Mouse (Mus musculus): ENCODE measurements at regions not wholly inside any gene's neighbourhood (a gene's known extent, or its start where the extent isn't known, plus 50 kb on each side); places are given as distances from the start of the nearest gene placed in this dataset.

DNA sequence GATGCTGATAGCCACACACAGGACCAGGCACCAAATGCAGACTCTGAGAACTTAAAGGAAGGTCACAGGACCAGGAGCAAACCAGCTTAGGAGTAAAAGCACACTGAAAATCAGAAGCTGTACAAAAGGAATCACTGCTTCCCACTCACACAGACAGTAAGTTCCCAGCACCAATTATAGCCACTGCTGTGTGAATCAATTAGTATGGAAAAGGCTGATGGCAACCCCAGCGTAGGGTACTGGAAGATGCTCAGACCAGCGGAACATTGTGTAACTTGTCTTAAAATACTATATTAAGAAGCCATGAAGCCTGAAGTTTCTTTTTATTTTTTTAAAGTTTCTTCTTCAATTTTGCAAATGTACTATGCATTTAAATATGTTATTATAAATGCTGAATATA is 115.8 kb downstream of the Lnpk start:
- Histone ChIP-seq H3K4me3 (ENCODE audit: extremely low read depth, insufficient read depth, insufficient read length) (no peak overlapping the region), H3K27ac (ENCODE audit: insufficient read depth, low read length) (no peak overlapping the region), H3K36me3 (ENCODE audit: control insufficient read depth, insufficient read depth, low read length) (no peaks in the 10 kb centered on the region), H3K27me3 (ENCODE audit: control insufficient read depth, insufficient read depth, low read length) (no peaks in the 10 kb centered on the region), H3K4me1 (ENCODE audit: control insufficient read depth, insufficient read depth, insufficient read length) (no peaks in the 10 kb centered on the region)
- 93% methylated on average over 2 of the region's 2 CpGs for WGBS
- TF ChIP-seq CTCF (IDR thresholded peaks at IDR 0.05; ENCODE audit: extremely low read depth, insufficient read depth, insufficient read length, insufficient replicate concordance), result no peak
- TF ChIP-seq POLR2A (IDR thresholded peaks at IDR 0.05; ENCODE audit: low read depth, low read length), result no peak
- DNase-seq (ENCODE audit: low read depth in 1 of 2, low spot score in 2 of 2), result no peak

DNA sequence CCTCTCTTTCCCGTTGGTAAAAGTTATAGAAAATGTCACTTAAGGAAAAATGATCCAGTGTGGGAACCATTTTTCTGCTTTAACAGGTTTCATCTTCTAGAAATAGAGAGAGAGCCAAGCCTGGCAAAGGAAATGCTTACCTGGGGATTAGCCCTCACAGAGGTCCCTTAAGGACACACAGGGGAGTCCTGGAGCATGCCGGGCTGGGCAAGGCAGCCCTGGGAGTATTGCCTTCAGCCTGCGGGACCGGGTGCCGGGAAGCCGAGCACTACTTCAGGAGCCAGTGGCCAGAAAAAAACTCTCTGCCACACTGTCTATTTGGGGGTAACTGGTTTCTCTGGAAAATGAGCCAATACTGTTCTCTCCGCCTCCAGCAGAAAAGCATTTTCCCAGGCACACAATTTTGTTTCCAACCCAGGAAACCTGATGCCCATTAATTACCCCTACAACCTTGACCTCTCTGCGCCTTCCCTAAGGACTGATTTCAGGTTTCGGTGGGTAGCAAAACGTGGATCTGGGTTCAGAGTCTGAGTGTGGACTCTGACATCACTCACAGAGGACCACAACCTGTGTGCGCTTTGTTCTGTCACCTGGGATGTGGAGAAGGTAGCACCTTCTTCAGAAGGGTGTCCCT is 117.9 kb downstream of the Lnpk start:
- TF ChIP-seq CTCF (IDR thresholded peaks at IDR 0.05; ENCODE audit: extremely low read depth, insufficient read depth, insufficient read length, insufficient replicate concordance) (no peak), POLR2A (IDR thresholded peaks at IDR 0.05; ENCODE audit: low read depth, low read length) (no peak)
- 81% methylated on average over 11 of the region's 11 CpGs for WGBS
- H3K27me3 ChIP-seq (ENCODE audit: control insufficient read depth, insufficient read depth, low read length), result no peaks in the 10 kb centered on the region
- no peaks in the 10 kb centered on the region for H3K4me1 ChIP-seq (ENCODE audit: control insufficient read depth, insufficient read depth, insufficient read length)
- no peaks in the 10 kb centered on the region for H3K36me3 ChIP-seq (ENCODE audit: control insufficient read depth, insufficient read depth, low read length)
- no peak overlapping the region for H3K27ac ChIP-seq (ENCODE audit: insufficient read depth, low read length)
- H3K4me3 ChIP-seq (ENCODE audit: extremely low read depth, insufficient read depth, insufficient read length), result no peak overlapping the region
- DNase-seq (ENCODE audit: low read depth in 1 of 2, low spot score in 2 of 2), result no peak

DNA sequence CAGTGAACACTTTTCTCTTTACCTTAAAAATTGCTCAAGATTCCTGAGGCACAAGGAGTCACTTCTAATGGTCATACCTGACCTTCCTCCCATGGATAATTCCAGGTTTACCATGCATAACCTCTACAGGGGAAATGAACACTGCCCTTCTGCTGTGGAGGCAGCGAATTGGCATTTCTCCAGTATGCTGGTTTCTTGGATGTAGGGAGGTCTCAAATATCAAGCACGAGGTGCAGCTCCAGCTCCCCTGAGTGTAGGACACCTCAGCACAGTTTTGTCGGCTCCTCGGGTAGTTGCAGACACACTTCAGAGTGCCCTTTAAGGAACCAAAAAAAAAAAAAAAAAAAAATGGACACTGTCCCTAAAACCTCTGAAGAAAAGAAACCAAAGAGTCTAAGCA is 124.8 kb downstream of the Lnpk start:
- H3K4me3 ChIP-seq (ENCODE audit: extremely low read depth, insufficient read depth, insufficient read length), result no peak overlapping the region
- no peaks in the 10 kb centered on the region for H3K36me3 ChIP-seq (ENCODE audit: control insufficient read depth, insufficient read depth, low read length)
- DNase-seq (ENCODE audit: low read depth in 1 of 2, low spot score in 2 of 2), result no peak
- H3K27ac ChIP-seq (ENCODE audit: insufficient read depth, low read length), result no peak overlapping the region
- 78% methylated on average over 4 of the region's 4 CpGs for WGBS
- TF ChIP-seq POLR2A (IDR thresholded peaks at IDR 0.05; ENCODE audit: low read depth, low read length), result no peak
- no peak for TF ChIP-seq CTCF (IDR thresholded peaks at IDR 0.05; ENCODE audit: extremely low read depth, insufficient read depth, insufficient read length, insufficient replicate concordance)
- no peaks in the 10 kb centered on the region for H3K4me1 ChIP-seq (ENCODE audit: control insufficient read depth, insufficient read depth, insufficient read length)
- H3K27me3 ChIP-seq (ENCODE audit: control insufficient read depth, insufficient read depth, low read length), result no peaks in the 10 kb centered on the region

DNA sequence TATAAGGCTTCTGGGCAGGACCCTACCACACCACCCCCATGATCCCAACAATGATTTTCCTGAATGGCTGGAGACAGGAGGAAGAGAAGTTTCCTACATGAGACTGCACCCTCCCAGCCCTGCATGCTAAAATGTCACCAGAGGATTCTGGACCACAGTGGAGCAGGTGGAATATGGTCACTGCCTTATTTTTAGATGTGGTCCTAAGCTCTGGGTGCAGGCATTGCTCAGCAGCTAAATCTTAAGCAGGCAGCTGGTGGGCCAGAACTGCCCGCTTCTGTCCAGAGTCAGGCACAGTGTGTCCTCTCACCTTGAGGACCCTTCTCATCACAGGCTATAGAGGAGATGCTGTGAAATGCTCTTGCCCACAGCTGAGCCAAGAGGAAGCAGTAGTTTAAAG is 126.6 kb downstream of the Lnpk start:
- TF ChIP-seq POLR2A (IDR thresholded peaks at IDR 0.05; ENCODE audit: low read depth, low read length), result no peak
- no peak for TF ChIP-seq CTCF (IDR thresholded peaks at IDR 0.05; ENCODE audit: extremely low read depth, insufficient read depth, insufficient read length, insufficient replicate concordance)
- WGBS, result 89% methylated on average over 1 of the region's 1 CpGs
- H3K36me3 ChIP-seq (ENCODE audit: control insufficient read depth, insufficient read depth, low read length), result no peaks in the 10 kb centered on the region

DNA sequence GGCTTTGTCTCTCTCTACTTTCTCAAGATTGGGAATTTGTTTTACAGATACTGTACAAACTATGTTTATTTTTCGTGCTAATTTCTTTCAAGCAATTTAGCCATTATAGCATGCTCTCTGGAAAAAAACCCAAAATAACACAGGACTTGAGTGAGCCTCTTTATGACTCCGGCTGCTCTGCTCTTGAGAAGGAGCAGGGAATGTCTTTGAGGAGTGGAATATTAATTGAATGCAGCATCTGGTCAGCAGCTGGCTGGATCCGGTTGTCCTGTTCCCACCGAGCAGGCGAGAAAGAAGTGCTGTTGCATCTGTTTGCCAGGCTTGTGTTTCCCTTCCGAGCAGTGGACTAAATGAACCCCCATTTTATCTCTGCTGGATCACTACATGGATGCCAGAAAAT is 127.7 kb downstream of the Lnpk start:
- no peak overlapping the region for H3K4me3 ChIP-seq (ENCODE audit: extremely low read depth, insufficient read depth, insufficient read length)
- no peaks in the 10 kb centered on the region for H3K36me3 ChIP-seq (ENCODE audit: control insufficient read depth, insufficient read depth, low read length)
- H3K27me3 ChIP-seq (ENCODE audit: control insufficient read depth, insufficient read depth, low read length), result no peaks in the 10 kb centered on the region
- 73% methylated on average over 6 of the region's 6 CpGs for WGBS
- no peaks in the 10 kb centered on the region for H3K4me1 ChIP-seq (ENCODE audit: control insufficient read depth, insufficient read depth, insufficient read length)
- TF ChIP-seq POLR2A (IDR thresholded peaks at IDR 0.05; ENCODE audit: low read depth, low read length) (no peak), CTCF (IDR thresholded peaks at IDR 0.05; ENCODE audit: extremely low read depth, insufficient read depth, insufficient read length, insufficient replicate concordance) (no peak)
- no peak overlapping the region for H3K27ac ChIP-seq (ENCODE audit: insufficient read depth, low read length)
- DNase-seq (ENCODE audit: low read depth in 1 of 2, low spot score in 2 of 2), result no peak

More for the DNA sequence above, 126.6 kb downstream of the Lnpk start:
- Histone ChIP-seq H3K4me3 (ENCODE audit: extremely low read depth, insufficient read depth, insufficient read length) (no peak overlapping the region), H3K27ac (ENCODE audit: insufficient read depth, low read length) (no peak overlapping the region), H3K27me3 (ENCODE audit: control insufficient read depth, insufficient read depth, low read length) (no peaks in the 10 kb centered on the region), H3K4me1 (ENCODE audit: control insufficient read depth, insufficient read depth, insufficient read length) (no peaks in the 10 kb centered on the region)
- DNase-seq (ENCODE audit: low read depth in 1 of 2, low spot score in 2 of 2), result no peak

DNA sequence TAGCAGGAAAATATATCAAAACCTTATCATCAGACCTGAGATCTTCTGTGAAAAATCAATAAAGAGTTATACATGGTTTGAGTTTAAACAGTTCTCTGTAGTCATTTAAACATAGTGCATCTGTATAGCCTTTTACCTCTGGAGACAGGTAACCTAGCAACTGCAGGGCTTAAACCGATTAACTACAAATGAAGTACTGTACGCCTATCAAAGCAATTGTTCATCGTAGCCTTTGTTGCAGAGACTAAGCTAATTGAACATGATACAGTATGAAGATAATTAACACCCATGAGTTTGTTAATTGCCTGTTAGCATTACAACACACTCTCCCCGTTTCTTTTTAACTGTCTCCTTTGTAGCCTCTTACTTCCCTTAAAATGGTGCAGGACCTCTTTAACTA is 128.2 kb downstream of the Lnpk start:
- H3K27ac ChIP-seq (ENCODE audit: insufficient read depth, low read length), result no peak overlapping the region
- no peak overlapping the region for H3K4me3 ChIP-seq (ENCODE audit: extremely low read depth, insufficient read depth, insufficient read length)
- H3K36me3 ChIP-seq (ENCODE audit: control insufficient read depth, insufficient read depth, low read length), result no peaks in the 10 kb centered on the region
- no peak for TF ChIP-seq CTCF (IDR thresholded peaks at IDR 0.05; ENCODE audit: extremely low read depth, insufficient read depth, insufficient read length, insufficient replicate concordance)
- no peak for TF ChIP-seq POLR2A (IDR thresholded peaks at IDR 0.05; ENCODE audit: low read depth, low read length)
- 75% methylated on average over 4 of the region's 4 CpGs for WGBS
- H3K27me3 ChIP-seq (ENCODE audit: control insufficient read depth, insufficient read depth, low read length), result no peaks in the 10 kb centered on the region
- H3K4me1 ChIP-seq (ENCODE audit: control insufficient read depth, insufficient read depth, insufficient read length), result no peaks in the 10 kb centered on the region
- DNase-seq (ENCODE audit: low read depth in 1 of 2, low spot score in 2 of 2), result no peak

DNA sequence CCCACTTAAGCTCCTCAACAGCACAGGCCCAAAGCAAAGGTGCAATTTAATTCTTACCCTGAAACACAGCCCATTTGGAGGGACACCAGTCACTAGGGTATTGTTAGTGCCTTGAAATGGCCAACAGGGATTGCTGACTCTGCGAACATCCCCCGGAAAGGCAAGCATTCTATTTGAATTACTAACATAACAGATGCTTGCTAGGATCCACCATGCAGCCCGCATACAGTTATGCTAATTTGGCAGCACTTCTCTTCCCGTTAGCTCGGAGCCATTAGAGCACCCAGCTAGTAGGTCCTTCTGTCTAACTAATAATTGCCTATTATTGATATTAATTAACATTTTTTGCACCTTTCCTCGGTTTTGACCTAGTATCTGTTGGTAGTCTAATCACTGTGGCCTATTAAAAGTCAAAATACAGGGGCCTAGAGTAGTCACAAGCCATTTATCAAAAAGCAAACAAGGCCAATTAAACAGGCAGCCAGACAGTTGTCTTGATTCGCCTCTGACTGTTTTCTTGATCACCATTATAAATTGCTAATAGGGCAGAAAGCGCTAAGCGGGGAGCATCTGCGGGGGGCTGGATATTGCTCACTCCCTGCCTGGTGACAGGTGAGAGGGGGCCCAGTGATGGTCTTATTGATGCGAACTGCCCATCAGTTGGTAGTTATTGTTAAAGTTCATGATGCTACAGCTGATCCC is 129.0 kb downstream of the Lnpk start:
- WGBS, result 84% methylated on average over 11 of the region's 11 CpGs

More for the DNA sequence above, 129.0 kb downstream of the Lnpk start:
- no peak for DNase-seq (ENCODE audit: low read depth in 1 of 2, low spot score in 2 of 2)
- Histone ChIP-seq H3K27ac (ENCODE audit: insufficient read depth, low read length) (no peak overlapping the region), H3K27me3 (ENCODE audit: control insufficient read depth, insufficient read depth, low read length) (no peaks in the 10 kb centered on the region), H3K36me3 (ENCODE audit: control insufficient read depth, insufficient read depth, low read length) (no peaks in the 10 kb centered on the region), H3K4me1 (ENCODE audit: control insufficient read depth, insufficient read depth, insufficient read length) (no peaks in the 10 kb centered on the region), H3K4me3 (ENCODE audit: extremely low read depth, insufficient read depth, insufficient read length) (no peak overlapping the region)
- TF ChIP-seq POLR2A (IDR thresholded peaks at IDR 0.05; ENCODE audit: low read depth, low read length) (no peak), CTCF (IDR thresholded peaks at IDR 0.05; ENCODE audit: extremely low read depth, insufficient read depth, insufficient read length, insufficient replicate concordance) (no peak)
